Mouse (Mus musculus): ENCODE data around the gene Znrf1. TPM values are rescaled to one million over a fixed set of nuclear protein-coding genes. Genes with fewer than 3 reads are reported as not detected.

Znrf1 gene
- total RNA-seq, 4 experiments from 2014 or later, result 120 to 139 (median 129) TPM

DNA sequence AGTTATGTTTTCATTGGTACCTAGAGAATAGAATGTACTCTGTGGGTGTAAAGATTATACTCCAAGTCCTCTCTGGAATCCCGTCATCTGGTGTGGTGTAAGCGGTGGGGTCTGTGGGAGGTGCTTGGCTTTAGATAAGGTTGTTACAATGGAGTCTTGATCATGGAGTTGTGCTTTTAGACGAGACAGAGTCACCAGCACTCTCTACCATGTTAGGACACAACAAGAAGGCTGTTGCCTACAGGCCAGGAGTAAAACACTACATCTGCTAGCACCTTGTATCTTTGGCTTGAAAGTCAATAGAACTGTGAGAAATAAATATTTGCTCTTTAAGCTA, 60.6 kb downstream of the Znrf1 start:
- DNase-seq (ENCODE audit: low spot score in 2 of 2), result no peak

DNA sequence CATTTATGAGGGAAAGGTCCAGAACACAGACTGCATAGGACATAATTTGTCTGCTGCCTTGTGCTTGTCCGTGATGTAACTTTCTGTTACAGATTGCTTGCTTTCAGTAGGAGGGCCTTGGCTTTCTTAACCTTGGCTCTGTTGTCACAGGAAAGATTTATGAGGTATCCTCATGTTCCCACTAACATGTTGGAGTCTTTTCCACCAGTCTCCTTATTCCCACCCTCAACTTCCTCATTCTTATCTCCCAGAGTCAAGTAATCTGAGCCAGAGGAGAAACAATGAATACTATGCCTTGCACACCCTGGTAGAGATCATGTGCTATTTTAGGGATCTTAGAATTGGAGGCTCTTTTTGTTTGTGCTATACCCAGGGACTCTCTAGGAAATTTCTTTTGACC, 61.4 kb downstream of the Znrf1 start:
- no peak for DNase-seq (ENCODE audit: low spot score in 2 of 2)

DNA sequence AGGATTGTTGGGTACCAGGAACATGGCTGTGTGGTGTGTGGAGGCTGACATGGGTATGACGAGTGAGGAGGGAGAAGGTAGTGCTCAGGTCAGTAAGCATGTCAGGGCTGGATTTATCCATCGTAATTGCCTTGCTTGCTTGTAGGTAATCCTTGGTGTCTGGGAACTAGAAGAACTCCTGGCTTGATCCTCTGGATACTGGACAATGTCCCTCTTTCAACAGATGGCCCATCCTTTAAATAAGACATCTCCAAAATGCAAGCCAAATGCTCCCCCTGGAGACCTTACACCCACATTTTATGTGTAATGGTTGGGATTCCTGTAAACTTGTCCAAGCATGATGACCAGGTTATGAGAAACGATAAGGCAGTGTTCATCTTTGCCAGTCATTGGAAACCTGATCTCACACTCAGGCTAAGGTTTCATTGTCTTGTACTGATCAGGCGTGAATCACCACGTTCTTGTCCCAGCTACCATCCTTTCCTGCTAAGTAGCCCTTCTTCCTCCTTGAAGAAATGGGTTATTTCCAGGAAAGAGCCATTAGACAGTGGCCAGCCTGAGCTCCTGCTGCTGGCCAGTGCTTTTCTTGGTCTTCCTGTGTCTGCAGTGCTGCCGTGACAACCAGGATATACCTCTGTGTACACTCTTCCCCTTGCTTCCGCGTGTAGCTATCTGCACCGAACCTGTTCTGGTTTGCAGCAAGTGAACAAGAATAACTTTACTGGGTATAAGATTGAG, 64.0 kb downstream of the Znrf1 start:
- no peak for DNase-seq (ENCODE audit: low spot score in 2 of 2)

DNA sequence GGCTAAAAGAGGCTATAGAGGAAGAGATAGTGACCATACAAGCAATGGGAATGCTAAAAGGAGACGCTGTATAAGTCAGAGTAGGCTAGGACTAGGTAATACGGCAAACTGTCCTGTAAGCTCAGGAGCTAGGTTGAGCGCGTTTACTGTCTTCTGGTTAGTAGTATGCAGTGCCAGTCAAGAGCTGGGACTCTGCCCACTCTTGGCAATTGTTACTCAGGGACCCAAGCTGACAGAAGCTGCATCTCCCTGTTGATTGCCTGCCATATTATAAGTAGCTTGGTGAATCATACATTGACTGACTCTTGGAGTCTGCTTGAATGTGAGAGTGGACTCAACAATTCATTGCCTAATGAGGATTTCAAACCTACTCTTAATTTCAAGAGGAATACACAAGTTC, 66.2 kb downstream of the Znrf1 start:
- DNase-seq (ENCODE audit: low spot score in 2 of 2), result peak in 1 of 2 experiments; percentile 42

DNA sequence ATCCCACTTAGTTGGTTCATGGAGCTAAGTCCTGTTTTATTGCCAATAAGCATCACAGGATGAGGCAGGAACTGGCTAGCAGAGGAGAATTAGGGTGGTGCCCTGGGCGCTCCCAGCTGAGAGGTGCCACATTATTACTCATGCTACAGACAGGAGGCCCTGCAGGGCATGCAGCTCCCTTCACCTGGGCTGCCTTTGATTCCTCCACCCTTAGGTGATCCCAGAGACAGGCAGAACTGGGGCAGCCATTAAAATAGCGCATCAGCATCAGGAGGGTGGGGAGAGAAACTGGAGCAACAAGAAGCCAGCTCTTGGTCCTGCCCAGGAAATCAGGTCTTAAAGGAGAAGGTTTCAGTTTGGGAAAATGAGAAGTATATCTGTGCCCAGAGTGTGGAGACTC, 69.1 kb downstream of the Znrf1 start:
- no peak for DNase-seq (ENCODE audit: low spot score in 2 of 2)

DNA sequence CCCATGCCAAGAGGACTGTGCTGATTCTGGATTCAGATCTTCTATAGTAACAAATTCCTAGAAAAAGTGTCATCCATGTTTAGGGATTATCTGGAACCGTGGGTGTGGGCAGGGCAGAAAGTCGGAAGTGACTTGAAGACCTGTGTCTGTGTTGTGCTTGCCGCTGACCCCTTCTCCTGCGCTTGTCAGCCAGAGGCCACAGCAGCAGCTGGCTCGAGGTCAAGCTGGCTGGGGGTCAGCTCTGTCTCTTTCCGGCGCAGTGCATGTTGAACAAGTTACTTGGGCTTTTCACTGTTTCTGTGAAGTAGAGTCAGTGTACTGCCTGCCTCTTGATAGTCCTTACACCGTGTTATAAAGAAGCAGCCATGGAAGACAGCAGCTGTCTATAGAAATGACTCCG, 71.1 kb downstream of the Znrf1 start:
- DNase-seq (ENCODE audit: low spot score in 2 of 2), result no peak

DNA sequence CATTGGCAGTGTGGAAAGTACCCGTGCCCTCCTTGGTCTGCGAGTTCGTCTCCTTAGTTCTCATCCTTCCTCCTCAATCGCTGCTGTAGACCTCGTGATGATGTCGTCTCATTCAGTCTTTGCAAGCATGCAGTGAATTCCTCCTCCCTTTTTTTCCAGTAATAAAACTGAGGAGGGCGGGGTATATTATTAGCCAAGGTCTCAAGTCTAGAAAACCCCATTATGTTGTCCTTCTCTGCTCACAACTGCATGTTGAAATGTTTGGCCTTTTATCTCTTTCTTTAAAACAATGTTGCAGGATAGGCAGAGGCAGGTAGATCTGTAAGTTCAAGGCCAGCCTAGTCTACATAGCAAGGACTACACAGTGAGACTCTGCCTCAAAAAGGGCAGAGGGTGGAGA, 71.5 kb downstream of the Znrf1 start:
- DNase-seq (ENCODE audit: low spot score in 2 of 2), result no peak

DNA sequence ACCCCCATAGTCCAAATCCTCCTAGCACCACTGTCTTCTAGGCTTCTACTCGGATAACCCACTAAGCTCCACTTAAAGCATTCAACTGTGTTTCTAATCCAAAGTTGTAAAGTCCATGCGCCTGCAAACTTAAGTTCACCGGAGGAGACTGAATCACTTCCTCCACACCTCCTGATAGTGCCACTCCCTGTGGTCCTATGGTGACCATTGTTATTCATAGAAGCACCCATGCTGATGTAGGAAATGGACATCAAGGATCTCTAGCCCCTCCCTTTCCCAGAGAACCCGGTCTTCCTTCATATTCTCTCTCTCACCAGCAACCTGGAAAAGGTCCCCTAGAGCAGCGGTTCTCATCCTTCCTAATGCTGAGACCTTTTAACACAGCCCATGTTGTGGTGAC, 77.3 kb downstream of the Znrf1 start:
- DNase-seq (ENCODE audit: low spot score in 2 of 2), result no peak

DNA sequence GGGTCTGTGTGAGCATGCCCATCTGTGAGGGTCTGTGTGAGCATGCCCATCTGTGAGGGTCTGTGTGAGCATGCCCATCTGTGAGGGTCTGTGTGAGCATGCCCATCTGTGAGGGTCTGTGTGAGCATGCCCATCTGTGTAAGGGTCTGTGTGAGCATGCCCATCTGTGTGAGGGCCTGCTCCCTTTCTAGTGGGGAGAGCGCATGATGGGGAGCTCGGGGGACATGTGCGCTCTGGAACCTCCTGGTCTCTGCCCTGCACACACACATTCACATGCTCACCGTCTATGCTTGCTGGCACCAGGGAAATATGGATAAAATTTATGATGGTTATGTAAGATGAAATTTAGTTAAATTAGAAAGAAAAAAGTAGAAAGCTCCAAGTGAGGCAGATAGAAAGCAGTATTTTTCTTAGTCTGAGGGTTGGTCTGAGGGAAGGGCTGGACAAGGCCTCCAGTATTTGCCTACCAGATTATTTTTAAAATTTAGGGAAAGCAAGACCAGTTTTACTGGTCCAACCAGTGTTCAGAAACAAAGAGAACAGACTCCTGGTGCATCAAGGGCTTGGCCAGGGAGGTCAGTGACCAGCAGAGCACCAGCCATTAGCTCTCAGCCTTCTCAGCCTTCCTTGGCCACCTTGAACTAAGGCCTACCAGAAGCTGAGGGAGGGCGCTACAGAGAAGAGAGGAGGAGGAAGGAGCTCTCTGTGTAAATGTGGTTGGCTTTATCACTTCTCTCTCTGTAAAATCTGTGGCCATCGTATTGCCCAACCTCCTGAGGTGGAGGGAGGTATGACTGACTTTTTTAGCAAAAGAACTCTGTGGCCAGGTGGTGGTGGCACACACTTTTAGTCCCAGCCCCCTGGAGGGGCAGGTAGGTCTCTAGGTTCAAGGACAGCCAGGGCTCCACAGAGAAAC, 79.1 kb downstream of the Znrf1 start:
- no peak for DNase-seq (ENCODE audit: low spot score in 2 of 2)

DNA sequence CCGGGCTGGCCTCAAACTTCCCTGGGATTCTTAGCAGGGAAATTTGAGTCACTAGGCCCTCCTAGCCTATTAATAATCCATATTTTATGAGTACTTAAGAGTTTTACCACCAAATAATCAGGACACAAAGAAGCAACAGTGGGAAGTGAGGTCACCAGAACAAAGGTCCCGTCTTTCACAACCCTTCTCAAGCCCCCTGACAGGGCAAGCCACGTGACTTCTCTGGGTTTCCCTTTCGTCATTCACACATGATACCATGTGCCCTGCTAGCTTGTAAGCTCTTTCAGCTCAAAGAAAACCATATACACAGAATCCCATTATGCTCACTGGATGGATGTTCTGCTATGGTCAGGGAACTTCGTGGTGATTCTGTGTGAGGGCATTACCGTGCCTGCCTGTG, 81.9 kb downstream of the Znrf1 start:
- DNase-seq (ENCODE audit: low spot score in 2 of 2), result no peak

DNA sequence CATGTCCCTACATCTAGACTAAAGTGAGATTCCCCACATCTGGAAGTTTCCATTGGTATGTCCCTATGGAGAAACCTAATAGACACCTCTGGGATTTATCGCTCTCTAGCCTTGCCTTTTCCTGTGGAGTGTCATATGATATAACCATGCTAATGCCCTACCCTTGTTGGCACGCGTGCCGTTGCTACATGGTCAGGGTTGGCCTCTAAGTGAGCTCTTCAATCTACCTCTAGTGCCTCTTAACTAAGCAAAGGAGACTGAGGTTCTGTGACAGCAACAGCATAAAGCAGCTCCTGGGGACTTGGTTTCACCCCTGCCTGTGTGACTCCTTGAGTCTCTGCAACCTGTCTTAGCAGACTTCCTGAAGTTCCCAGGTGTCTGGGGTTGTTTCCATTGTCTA, 82.4 kb downstream of the Znrf1 start:
- no peak for DNase-seq (ENCODE audit: low spot score in 2 of 2)

DNA sequence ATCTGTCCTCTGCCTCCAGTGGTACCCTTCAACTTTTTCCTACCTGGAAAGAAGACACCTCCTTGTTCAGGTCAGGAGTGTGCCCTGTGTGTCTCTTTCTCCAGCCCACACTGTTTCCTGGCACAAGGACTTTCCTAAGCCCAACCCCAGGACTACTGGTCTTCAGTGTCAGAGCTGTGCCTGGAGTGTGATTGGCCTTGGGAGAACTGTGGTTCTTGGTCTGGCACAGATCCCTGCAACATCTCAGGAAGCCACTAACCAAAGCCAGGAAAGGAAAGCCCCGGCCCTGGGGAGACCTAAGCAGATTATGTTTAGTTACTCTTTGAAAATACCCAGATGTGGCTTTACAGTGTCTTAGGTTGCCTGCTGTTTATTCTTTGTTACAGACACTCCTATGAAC, 84.0 kb downstream of the Znrf1 start:
- DNase-seq (ENCODE audit: low spot score in 2 of 2), result no peak

DNA sequence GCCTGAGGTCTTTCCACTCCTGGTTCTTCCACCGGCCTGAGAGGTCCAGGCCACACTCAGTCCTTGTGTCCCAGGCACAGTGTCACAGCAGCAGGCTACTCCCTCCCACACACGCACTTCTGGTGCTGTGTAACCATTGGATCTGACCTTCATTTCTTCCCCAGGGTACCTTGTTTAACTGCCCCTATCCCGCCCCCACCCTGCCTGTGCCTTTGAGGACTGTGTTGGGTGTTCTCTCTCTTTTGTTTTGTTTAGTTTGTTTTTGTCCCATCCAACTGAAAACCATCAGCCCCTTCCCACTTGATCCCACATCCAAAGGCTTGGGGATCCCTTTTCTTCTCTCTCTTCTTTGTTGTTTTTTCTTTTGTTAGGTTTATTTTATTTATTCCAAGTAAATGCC, 86.2 kb downstream of the Znrf1 start:
- no peak for DNase-seq (ENCODE audit: low spot score in 2 of 2)

DNA sequence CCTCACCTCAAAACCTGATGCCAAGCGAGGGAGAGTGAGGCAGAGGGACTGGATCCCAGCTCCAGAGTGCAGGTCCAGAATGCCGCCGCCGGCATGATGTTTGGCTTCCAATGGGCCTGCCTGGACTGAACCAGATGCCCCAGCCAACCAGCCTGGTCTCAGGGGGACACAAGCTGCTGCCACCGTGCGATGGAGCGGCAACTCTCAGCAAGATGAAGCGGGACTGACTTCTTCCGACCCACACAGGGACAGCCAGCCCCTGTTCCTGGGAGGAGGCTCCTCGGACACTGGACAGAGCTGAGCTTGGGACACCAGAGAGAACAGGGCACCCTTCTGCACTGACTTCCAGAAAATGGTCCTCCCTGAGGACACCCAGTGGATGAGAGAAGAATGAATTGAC, 86.7 kb downstream of the Znrf1 start:
- DNase-seq (ENCODE audit: low spot score in 2 of 2), result no peak

DNA sequence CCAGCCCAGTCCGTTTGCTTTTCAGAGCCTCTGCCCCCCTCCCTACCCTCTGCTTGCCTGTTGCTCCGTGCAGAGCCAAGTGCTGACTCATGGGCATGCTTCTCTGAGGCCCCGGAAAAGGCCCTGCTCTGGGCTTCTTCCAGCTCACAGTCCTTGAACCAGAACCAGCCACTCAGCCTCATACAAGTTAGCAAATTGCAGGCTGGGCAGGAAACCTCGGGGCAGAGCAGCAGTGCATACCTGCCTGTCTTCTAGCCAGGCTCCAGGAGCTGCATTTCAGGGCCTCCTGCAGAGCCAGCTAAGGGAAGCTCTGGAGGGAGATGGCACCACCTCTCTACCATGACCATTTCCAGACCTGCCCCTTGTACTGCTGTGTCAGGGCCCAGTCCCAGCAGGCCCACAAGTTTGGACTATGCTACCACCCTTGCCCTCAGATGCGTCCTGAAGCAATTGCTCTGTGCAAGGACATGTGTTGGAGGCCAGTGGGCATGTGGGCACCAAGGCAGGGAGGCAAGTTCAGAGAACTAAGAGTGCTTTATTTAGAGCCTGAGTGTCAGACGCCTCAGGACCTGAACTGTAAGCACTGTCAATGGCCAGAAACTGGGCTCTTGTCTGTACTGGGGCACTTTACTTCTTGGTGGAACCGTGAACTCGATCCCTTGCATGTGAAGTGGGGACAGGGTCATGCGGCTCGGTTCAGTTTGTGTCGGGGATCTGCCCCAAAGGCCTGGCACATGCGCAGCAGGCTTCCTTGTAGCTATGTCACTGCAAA, 88.4 kb downstream of the Znrf1 start:
- peak; percentile 38 to 71 for DNase-seq (ENCODE audit: low spot score in 2 of 2)

DNA sequence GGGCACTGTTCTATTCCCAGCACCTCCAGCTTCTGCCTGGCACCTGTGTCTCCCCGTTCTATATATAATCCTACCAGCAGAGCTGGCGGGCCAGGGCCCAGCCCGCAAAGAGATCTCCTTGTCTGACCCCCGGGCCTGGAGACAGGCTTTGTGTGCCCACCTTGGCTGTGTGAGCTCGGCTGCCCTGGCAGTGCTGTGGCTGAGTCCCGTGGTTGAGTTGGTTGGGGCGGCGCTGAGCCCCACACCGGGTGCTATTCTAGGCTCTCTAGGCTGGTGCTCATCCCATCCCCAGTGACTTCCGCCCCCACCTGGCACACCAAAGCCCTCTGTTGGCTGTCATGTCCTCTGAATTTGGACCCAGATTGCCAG, 88.9 kb downstream of the Znrf1 start:
- DNase-seq (ENCODE audit: low spot score in 2 of 2), result peak in 1 of 2 experiments; percentile 51

DNA sequence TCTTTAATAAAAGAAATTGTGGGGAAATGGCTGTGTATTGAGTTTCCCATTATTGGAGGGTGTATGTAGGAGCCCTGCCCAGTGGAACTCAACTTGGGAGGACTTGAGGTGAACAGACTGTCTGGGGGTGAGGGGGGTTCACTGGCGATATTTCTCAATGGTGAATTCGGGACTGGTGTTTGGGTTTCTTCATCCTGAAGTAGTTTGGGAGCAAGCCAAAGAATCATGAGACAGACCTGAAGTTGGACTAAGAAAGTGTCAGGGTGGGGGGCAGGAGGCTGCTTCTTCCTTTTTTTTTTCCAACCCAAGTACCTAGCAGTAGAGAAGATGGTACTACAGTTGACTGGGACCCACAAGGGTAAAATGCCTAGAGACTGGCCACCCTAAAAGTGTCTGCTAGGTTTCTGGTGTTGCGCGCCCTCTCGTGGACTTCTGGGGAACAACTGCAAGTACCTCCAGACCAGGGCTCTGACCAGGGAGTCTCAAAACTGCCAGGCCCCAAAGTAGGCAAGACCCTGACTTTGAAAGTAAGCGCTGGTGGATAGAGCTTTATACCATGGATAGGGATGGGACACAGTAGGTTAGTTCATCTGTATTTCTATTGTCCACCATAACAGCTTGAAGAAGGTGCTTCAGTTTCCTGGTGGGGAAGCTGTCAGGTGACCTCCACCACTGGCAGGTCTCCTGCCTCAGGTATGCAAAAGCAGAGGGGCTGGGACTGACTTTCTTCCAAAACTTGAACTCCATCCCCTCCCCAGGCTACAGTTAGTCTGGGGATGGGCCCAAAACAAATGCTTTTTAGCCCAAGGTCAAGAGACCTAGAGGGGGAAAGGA, 90.0 kb downstream of the Znrf1 start:
- peak; percentile 39 to 67 for DNase-seq (ENCODE audit: low spot score in 2 of 2)

DNA sequence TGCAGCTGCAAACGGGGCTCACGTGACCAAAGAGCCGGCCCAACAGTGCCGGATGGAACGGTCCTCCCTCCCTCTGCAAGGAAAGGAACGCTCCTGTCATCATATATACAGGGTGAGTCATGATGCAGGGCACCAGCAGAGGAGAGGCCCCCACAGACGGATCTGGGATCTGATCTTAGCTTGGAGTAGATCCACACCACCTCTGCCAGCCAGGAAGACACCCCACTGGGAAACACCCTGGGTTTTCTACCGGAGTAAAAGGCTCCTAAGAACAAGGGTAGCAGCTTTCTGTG, 90.6 kb downstream of the Znrf1 start:
- peak in 1 of 2 experiments; percentile 65 for DNase-seq (ENCODE audit: low spot score in 2 of 2)

DNA sequence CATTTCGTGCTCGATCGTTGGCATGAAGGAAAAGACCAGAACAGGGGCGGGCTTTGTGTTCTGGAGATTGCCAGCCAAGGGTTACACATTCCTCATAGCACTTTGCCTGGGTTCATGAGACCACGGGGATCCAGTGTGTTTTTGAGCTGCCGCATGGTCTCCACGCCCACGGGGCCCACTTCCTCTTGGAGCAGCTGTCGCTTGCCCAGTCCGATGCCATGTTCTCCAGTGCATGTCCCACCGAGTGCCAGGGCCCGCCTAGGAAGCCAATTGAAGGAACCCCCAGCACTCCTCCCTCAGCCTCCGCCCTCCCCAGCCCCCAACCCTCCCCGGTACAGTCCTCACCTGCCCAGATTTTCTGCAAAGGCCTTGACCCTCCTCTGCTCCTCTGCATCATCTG, 91.0 kb downstream of the Znrf1 start:
- DNase-seq (ENCODE audit: low spot score in 2 of 2), result peak in 1 of 2 experiments; percentile 51

DNA sequence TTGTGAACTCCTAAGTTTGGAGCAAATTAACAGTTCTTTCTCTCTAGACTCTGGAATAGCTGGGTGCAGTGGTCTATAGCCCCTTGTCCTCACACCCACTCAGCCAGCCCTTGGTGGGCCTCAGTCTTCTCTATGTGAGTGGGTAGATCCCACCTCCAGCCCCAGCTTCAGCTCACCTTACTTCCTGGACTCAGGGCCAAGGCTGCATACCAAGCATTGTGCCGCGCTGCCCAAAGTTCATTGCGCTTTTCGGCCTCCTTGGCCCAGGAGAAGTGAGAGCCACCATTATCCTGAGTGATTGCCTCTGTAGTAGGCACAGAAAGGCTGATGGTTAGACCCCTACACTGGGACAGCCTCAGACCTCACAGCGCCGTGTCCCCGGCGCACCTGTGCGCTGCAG, 92.0 kb downstream of the Znrf1 start:
- DNase-seq (ENCODE audit: low spot score in 2 of 2), result no peak

DNA sequence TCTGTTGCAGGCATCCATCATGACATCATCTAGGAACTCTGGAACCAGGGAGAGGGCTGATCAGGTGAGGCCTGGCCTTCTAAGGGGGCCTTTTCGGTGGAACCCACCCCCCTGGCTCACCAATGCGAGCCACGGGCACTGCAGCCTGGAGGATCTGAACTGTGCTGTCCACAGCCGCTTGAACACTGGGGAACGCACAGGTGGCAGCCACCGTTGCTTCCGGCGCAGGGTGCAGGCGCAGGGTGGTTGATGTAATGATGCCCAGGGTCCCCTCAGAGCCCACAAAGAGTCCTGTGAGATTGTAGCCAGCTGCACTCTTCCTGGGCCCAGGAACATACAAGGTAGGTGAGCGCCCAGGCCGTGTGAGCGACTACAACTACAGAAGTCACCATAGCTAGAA, 92.5 kb downstream of the Znrf1 start:
- DNase-seq (ENCODE audit: low spot score in 2 of 2), result no peak

Measured in left cerebral cortex, adult 8-10 months (tissue).